Mouse (Mus musculus): Measurements from ENCODE around the gene Calcoco1. TPM values are rescaled to one million over a fixed set of nuclear protein-coding genes. Genes with fewer than 3 reads are reported as not detected.
"Not testable (repeated sequence)": the region's sequence is repeated elsewhere in the genome, so short reads cannot be mapped to it uniquely, and the experiment has no call there.

Calcoco1 gene
- total RNA-seq, 2 experiments from 2014 or later, result 10.8 to 12.2 TPM

DNA sequence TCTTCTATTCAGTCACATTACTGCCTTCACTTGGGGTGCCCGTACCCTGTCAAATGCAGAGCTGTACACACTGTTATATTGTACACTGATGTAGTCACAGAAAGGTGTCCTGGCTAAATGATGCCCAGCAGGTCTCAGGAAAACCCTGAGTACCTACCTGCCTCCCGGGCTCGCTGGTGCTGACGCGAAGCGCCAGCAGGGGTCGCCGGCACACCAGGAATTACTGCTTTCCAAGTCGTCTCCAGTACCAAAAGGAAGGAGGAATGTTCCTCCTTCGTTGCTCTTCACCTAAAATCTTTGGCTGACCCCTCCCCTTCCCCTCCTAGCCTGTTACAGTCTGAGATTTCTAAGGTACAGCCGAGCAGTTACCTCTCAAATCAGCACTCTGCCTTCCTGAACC, 23.8 kb downstream of the Calcoco1 start:
- ATAC-seq (replicated peaks; ENCODE audit: poor library complexity, severe bottlenecking), result peak; percentile 75

GRCm38 (mm10) chr15:102696899-102697298, 25.1 kb downstream of the Calcoco1 start:
- ATAC-seq (replicated peaks; ENCODE audit: poor library complexity, severe bottlenecking), result no peak

- no peak for ATAC-seq (replicated peaks; ENCODE audit: poor library complexity, severe bottlenecking)
These were observed 28.4 kb downstream of the Calcoco1 start for GRCm38 (mm10) chr15:102693600-102693999.

DNA sequence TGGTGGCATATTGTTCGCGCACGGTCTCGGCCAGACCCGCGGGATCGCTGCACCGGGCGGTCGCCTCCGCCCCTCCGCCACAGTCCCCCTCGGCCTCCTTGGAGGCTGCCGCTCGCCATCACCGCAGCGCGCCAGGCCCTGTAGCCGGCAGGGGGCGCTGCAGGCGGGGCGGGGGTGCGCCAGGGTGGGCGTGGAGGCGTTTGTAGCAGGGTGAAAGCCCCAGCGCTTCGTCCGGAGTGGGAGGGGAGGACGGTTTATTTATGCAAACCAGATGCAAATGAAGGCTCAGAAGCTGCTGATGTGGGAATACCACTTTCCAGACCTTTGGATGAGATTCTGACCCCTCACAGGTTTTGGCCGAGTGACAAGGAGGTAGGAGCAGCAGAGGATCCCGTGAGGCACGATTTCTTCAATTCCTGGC, 29.0 kb downstream of the Calcoco1 start:
- ATAC-seq (replicated peaks; ENCODE audit: poor library complexity, severe bottlenecking), result peak; percentile 78

- ATAC-seq (replicated peaks; ENCODE audit: poor library complexity, severe bottlenecking), result peak; percentile 29
These were observed 29.6 kb downstream of the Calcoco1 start for GRCm38 (mm10) chr15:102692321-102692804.

GRCm38 (mm10) chr15:102685791-102686190, 36.2 kb downstream of the Calcoco1 start:
- no peak for ATAC-seq (replicated peaks; ENCODE audit: poor library complexity, severe bottlenecking)

DNA sequence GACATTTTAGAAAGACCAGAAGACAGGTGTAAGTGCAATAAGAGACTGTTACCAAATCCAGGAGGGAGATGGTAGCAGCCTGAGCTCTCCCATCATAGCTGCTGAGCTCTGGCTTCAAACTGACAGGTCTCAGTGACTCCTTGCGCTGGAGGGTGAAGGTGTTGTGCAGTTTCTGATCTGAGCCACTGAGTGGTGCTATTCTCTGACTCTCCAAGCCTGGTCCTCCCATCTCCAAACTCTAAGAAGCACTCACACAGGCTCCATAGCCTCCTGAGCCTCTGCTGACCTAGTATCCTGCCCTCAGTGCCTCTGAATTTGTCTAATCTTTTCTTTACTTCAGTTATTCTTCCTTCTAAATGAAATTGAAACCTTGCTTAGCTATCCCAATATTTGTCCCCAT, 38.3 kb downstream of the Calcoco1 start:
- peak; percentile 74 for ATAC-seq (replicated peaks; ENCODE audit: poor library complexity, severe bottlenecking)

GRCm38 (mm10) chr15:102676345-102676744, 45.6 kb downstream of the Calcoco1 start:
- ATAC-seq (replicated peaks; ENCODE audit: poor library complexity, severe bottlenecking), result 0 out of 2 replicates have a peak, but pooled peaks have one; percentile 46

DNA sequence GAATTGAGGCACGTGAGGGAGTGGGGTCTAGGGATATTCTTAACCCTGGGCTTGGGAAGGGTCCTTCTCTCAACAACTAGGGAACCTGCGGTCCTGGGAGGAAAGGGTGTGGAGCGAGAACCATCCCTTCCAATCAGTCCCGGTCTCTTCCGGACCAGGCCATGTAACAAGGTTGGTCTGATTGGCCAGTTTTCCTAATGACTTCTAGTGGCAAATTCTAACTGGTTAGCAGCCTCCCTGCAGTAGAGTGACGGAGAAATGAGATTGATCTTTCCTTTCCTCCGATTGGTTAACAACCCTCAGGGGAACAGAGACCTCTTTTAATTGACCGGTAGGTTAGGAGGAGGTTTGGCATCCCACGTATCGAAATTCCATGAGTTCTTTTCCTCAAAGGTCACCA, 48.4 kb downstream of the Calcoco1 start:
- ATAC-seq (replicated peaks; ENCODE audit: poor library complexity, severe bottlenecking), result no peak

DNA sequence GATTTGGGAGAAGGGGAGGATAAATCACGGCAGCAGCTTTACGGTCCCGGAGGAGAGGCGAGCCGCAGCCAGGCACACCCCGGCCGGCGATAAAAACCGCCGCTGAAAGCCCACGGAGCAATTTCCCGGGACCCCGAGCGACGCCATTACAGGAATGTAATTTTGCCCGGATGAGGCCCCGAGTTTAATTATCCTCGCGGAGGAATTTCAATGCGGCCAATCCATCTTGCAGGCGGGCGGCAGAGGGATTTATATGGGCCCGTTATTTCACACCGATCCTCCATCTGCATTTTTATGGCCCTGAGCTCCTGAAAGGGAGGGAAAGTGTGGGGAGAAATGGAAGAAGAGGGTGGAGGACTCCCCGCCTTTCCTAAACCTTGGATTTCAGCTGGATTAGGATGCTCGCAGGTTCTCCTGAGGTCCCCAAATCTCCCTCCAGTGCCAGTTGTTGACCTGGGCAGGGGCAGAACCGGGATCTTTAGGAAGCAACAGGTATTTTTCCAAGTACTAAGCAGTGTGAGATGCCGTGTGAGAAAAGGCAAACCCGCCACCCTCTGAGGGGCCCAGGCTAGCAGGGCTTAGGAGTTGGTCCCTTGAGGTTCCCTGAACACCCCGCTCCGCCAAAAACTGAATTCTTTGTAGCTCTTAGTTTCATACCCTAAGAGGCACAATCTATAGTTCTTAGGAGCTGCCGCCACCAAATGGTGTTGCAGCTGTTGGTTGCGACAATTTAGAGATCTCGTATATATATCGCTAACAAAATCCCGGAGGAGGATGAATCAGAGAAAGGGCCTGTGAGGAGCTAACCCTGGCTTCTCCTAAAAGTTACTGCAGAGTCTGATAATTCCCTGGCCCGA, 49.5 kb downstream of the Calcoco1 start, which contains the start of gene Atp5g2:
Gene Atp5g2 (minus strand): TSS at position 138 of the 857 bp plus-strand sequence.
- no peak for ATAC-seq (replicated peaks; ENCODE audit: poor library complexity, severe bottlenecking)

DNA sequence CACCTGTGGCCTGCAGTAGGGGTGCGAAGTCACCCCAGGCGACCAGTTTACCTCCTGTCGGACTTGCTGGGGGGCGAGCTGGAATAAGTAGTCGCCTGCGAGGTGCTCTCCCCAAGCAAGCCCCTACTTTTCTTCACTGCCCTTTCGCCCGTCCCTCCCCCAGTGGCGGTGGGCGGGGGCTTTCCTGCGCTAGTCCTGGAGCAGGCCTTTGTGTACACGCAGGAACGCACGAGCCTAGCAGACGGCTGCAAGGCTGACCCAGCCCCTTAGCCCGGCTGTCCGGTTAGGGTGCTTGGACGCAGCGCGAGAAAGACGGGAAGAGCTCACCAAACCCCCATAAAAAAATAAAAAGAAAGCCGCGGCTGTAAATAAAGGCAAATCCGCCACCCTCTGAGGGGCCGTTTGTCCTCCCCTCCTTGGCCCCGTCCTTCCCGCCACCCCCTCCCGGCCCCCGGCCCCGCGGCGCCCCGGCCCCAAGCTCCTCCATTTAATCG, 50.2 kb downstream of the Calcoco1 start:
- peak; percentile 47 for ATAC-seq (replicated peaks; ENCODE audit: poor library complexity, severe bottlenecking)

DNA sequence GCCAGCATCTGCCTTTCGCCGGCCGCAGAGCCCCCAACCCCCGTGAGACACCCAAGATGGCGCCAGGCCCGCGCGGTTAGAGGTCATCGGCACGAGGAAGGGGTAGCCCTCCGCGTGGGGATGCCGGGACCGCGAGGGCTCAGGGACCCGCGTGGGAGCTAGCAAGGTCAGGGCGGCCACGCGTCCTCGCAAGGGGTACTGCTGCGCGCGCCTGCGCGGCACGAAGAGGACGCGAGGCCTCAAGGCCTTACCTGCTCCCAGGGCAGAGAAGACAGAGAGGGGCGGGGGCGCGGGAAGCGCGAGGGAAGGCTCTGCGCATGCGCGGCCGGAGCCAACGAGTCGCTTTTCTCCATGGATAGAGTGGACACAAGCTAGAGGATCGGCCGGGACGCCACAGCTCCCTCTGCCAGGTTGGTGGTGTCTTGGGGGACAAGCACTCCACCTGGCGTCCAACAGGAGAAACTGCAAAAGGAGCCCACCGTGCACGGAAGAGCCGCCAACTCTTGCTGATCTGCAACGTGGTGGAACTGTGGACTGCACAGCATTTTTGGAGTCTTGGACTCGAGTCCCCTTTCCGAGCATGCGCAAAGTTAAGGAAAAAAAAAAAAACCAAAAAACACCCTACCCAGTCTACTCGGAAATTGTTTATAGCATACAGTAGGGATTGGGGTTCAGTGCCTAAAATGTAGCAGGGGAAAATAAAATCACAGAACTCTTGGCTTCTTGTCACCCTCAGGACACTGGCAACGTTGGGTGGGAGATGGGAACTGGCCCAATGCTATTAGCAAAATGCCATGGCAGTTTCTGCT, 51.0 kb downstream of the Calcoco1 start:
- ATAC-seq (replicated peaks; ENCODE audit: poor library complexity, severe bottlenecking), result peak; percentile 96

DNA sequence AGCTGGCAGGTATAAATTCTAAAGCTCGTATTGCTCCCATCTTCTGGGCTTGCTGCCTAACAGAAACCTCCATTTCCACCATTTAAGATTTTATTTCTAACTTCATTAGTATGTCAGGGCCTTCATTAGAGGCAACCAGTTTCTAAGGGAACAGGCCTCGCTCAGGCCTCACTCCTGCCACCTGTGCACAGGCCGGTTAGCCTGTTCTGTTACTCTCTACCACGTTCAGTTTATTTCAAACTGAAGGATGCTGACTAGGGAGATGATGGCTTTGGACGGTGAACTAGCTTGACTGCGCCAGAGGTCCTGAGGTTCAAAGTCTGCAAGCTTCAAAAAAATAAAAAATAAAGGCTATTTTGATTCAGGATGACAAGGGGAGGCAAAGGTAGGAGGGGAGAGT, 51.7 kb downstream of the Calcoco1 start:
- ATAC-seq (replicated peaks; ENCODE audit: poor library complexity, severe bottlenecking), result no peak

DNA sequence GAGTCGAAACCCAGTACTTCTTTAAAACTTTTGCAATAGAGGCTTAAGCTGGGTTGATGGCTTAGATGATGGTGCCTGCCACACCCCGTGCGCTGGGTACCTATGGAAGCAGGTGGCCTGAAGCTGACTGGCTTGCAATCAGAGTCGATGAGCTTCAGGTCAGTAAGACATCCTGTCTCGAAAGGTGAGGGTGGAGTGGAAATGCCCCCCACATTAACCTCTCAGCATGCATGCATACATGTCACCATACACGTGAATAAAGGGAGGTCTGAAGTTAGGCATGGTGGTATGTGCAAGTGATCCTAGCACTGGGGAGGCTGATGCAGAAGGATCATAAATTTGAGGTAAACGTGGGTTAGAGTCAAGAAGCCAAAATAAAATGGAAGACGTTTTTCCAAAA, 52.4 kb downstream of the Calcoco1 start:
- no peak for ATAC-seq (replicated peaks; ENCODE audit: poor library complexity, severe bottlenecking)

GRCm38 (mm10) chr15:102665494-102665893, 56.5 kb downstream of the Calcoco1 start:
- peak; percentile 94 for ATAC-seq (replicated peaks; ENCODE audit: poor library complexity, severe bottlenecking)

DNA sequence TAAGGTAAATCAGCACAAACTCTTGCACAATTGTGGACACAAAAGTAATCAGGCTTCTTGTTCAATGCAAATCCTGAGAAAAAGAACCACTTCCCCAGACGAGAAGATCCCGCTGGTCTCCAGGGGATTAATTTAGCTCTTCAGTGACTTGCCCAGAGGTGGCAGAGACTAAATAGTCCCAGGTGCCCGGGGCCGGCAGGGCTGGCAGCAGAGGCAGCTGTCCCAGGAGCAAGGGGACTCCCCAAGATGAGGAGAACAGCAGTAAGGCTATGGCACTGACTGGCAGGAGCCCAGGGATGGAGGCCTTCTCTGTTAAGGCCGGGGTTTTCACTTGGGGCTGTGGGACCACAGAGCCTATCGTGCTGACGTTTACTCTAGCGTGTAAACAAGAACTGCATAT, 58.2 kb downstream of the Calcoco1 start:
- ATAC-seq (replicated peaks; ENCODE audit: poor library complexity, severe bottlenecking), result no peak

GRCm38 (mm10) chr15:102662601-102663000, 59.4 kb downstream of the Calcoco1 start:
- ATAC-seq (replicated peaks; ENCODE audit: poor library complexity, severe bottlenecking), result not testable (repeated sequence)

- ATAC-seq (replicated peaks; ENCODE audit: poor library complexity, severe bottlenecking), result no peak
These were observed 64.0 kb downstream of the Calcoco1 start for GRCm38 (mm10) chr15:102657926-102658381.
